Mouse (Mus musculus) heart, embryonic 14.5 days (tissue): ENCODE results near the gene Mylk2. TPM values are rescaled to one million over a fixed set of nuclear protein-coding genes. Genes with fewer than 3 reads are reported as not detected.
A peak's percentile ranks its signal among the peaks of the same experiment; 100 is the strongest.

ENCODE experiments used
- ATAC-seq: fragments of 200-750 bp; cut with Nextera tagmentation; 2 replicates; pipeline ENCODE4 v1.8.0; 2017; ENCODE audit warnings: low read depth, moderate TSS enrichment; ENCODE audit not compliant: insufficient number of reproducible peaks, insufficient read depth, low FRiP score
- H3K27ac ChIP-seq, 2 experiments: fragments of 200-500 bp in 1 of 2; fragments of 300-500 bp in 1 of 2; sonication (generic) in 1 of 2; replicated peaks in 1 of 2; 2 replicates each; pipeline ENCODE4 v1.5.1; 2012 to 2014; ENCODE audit warnings: low read depth in 2 of 2, low read length in 2 of 2, control low read depth in 1 of 2, mild to moderate bottlenecking in 1 of 2, mixed read lengths in 1 of 2; ENCODE audit not compliant: control insufficient read depth in 1 of 2, insufficient read depth in 1 of 2
- H3K27me3 ChIP-seq: fragments of 300-500 bp; sonication (generic); 2 replicates; pipeline ENCODE4 v1.6.1; 2014; ENCODE audit warnings: mild to moderate bottlenecking, low read length, control low read depth; ENCODE audit not compliant: control insufficient read depth, insufficient read depth
- H3K36me3 ChIP-seq: fragments of 300-500 bp; sonication (generic); 2 replicates; pipeline ENCODE4 v1.6.1; 2014; ENCODE audit warnings: mild to moderate bottlenecking, control low read depth, low read length, mixed read lengths; ENCODE audit not compliant: control insufficient read depth, insufficient read depth
- H3K4me1 ChIP-seq, 2 experiments: fragments of 200-500 bp in 1 of 2; fragments of 300-500 bp in 1 of 2; sonication (generic) in 1 of 2; 2 replicates each; pipeline ENCODE4 v1.6.1; 2012 to 2014; ENCODE audit warnings: low read length in 2 of 2, control low read depth in 1 of 2, mixed read lengths in 1 of 2; ENCODE audit not compliant: control insufficient read depth in 2 of 2, insufficient read depth in 2 of 2
- H3K4me2 ChIP-seq: fragments of 300-500 bp; sonication (generic); 2 replicates; pipeline ENCODE4 v1.6.1; 2014; ENCODE audit warnings: mild to moderate bottlenecking, low read length
- H3K4me3 ChIP-seq, 2 experiments: fragments of 200-500 bp in 1 of 2; fragments of 300-500 bp in 1 of 2; sonication (generic) in 1 of 2; 2 replicates each; pipeline ENCODE4 v1.5.1; 2012 to 2014; ENCODE audit warnings: low read length in 2 of 2, mild to moderate bottlenecking in 2 of 2, control low read depth in 1 of 2, low read depth in 1 of 2, moderate library complexity in 1 of 2; ENCODE audit not compliant: control insufficient read depth in 1 of 2, insufficient read depth in 1 of 2
- H3K9ac ChIP-seq: fragments of 300-500 bp; sonication (generic); 2 replicates; pipeline ENCODE4 v1.6.1; 2014; ENCODE audit warnings: mild to moderate bottlenecking, low read length
- H3K9me3 ChIP-seq: fragments of 300-500 bp; sonication (generic); 2 replicates; pipeline ENCODE4 v1.6.1; 2016; ENCODE audit warnings: low read length, control low read depth; ENCODE audit not compliant: control insufficient read depth
- WGBS: fragments of 180-500 bp; shearing (Covaris S2); extraction: QIAGEN DNeasy Blood & Tissue Kit; methylation state at CpG from one replicate; pipeline ENCODE4 v1.1.7; 2014; 5-methylcytosine and 5-hydroxymethylcytosine counted together
- polyA plus RNA-seq: library from polyadenylated mRNA; unstranded; fragments of >200 nt; fragmentation: Nextera tagmentation; extraction: Ambion mirVana; gene quantifications from 2 replicates; pipeline ENCODE4 v1.2.1, GENCODE M21; 2014

Mylk2 gene
- polyA plus RNA-seq, 1 experiment from 2014 or later = not detected

GRCm38 (mm10) chr2:152931456-152932160, 20.5 kb downstream of the Mylk2 start:
- 52% methylated on average over 10 of the region's 12 CpGs for WGBS

GRCm38 (mm10) chr2:152933048-152933447, 21.9 kb downstream of the Mylk2 start, which contains the start of gene Foxs1:
Gene Foxs1, minus strand, starts transcription at chr2:152933208.
- WGBS = 7% methylated on average over 9 of the region's 9 CpGs
- ATAC-seq = peak; percentile 43; the same call in 1 of the 2 replicates
- Histone ChIP-seq H3K9ac (peak within 1 kb of the TSS; percentile 50; the same call in 1 of the 2 replicates), H3K4me2 (peak within 1 kb of the TSS; percentile 39; the same call in 1 of the 2 replicates), H3K27me3 (peaks cover 19% of the 10 kb centered on the region), H3K9me3 (no peaks in the 10 kb centered on the region), H3K27ac (peak within 1 kb of the TSS in 1 of 2 experiments; percentile 53; a peak in 2 of 4 replicates), H3K4me1 (peaks cover 12 to 20% of the 10 kb centered on the region in 2 experiments), H3K4me3 (peak within 1 kb of the TSS; percentile 6 to 16; a peak in 2 of 4 replicates), H3K36me3 (no peaks in the 10 kb centered on the region)

More at GRCm38 (mm10) chr2:152931456-152932160, 20.5 kb downstream of the Mylk2 start:
- peaks cover 22 to 23% of the 10 kb centered on the region in 2 experiments for H3K4me1 ChIP-seq
- H3K36me3 ChIP-seq = no peaks in the 10 kb centered on the region
- no peaks in the 10 kb centered on the region for H3K9me3 ChIP-seq
- H3K9ac ChIP-seq = peak overlapping the region; percentile 50; the same call in 1 of the 2 replicates
- H3K27me3 ChIP-seq = peaks cover 15% of the 10 kb centered on the region
- H3K4me2 ChIP-seq = peak overlapping the region; percentile 39; the same call in 1 of the 2 replicates
- ATAC-seq = no peak
- peak overlapping the region; percentile 8 to 70; a peak in 2 of 4 replicates for H3K27ac ChIP-seq
- H3K4me3 ChIP-seq = peak overlapping the region; percentile 6 to 16; a peak in 3 of 4 replicates

- peak overlapping the region in 1 of 2 experiments; percentile 34; a peak in 1 of 4 replicates for H3K27ac ChIP-seq
- ATAC-seq = no peak
- H3K9ac ChIP-seq = no peak overlapping the region
- 36% methylated on average over 5 of the region's 5 CpGs for WGBS
- H3K4me1 ChIP-seq = peaks cover 11 to 15% of the 10 kb centered on the region in 2 experiments
- H3K4me3 ChIP-seq = no peak overlapping the region
- peaks cover 23% of the 10 kb centered on the region for H3K27me3 ChIP-seq
- no peaks in the 10 kb centered on the region for H3K9me3 ChIP-seq
- no peak overlapping the region for H3K4me2 ChIP-seq
- H3K36me3 ChIP-seq = no peaks in the 10 kb centered on the region
These were observed 22.5 kb downstream of the Mylk2 start for GRCm38 (mm10) chr2:152933614-152934013.

- no peak for ATAC-seq
- peaks cover 74% of the 10 kb centered on the region for H3K27me3 ChIP-seq
- 10% methylated on average over 4 of the region's 4 CpGs for WGBS
These were observed 28.7 kb downstream of the Mylk2 start for GRCm38 (mm10) chr2:152939846-152940245.

GRCm38 (mm10) chr2:152941106-152941505, 30.0 kb downstream of the Mylk2 start:
- Histone ChIP-seq H3K4me1 (peaks cover 3 to 13% of the 10 kb centered on the region in 2 experiments; a peak in 3 of 4 replicates), H3K36me3 (no peaks in the 10 kb centered on the region), H3K9ac (no peak overlapping the region), H3K9me3 (no peaks in the 10 kb centered on the region), H3K4me2 (no peak overlapping the region), H3K27me3 (peaks cover 77% of the 10 kb centered on the region), H3K27ac (no peak overlapping the region), H3K4me3 (no peak overlapping the region)
- 73% methylated on average over 6 of the region's 6 CpGs for WGBS
- ATAC-seq = no peak

More at GRCm38 (mm10) chr2:152939846-152940245, 28.7 kb downstream of the Mylk2 start:
- Histone ChIP-seq H3K9me3 (no peaks in the 10 kb centered on the region), H3K9ac (no peak overlapping the region), H3K27ac (no peak overlapping the region), H3K4me3 (no peak overlapping the region), H3K4me2 (no peak overlapping the region), H3K36me3 (no peaks in the 10 kb centered on the region), H3K4me1 (peaks cover 3 to 13% of the 10 kb centered on the region in 2 experiments; a peak in 3 of 4 replicates)

- Histone ChIP-seq H3K4me1 (peaks cover 3 to 13% of the 10 kb centered on the region in 2 experiments; a peak in 3 of 4 replicates), H3K4me3 (no peak overlapping the region), H3K36me3 (no peaks in the 10 kb centered on the region), H3K9ac (no peak overlapping the region), H3K9me3 (no peaks in the 10 kb centered on the region), H3K4me2 (no peak overlapping the region), H3K27me3 (peaks cover 78% of the 10 kb centered on the region), H3K27ac (no peak overlapping the region)
- no peak for ATAC-seq
- 12% methylated on average over 7 of the region's 7 CpGs for WGBS
These were observed 30.6 kb downstream of the Mylk2 start for GRCm38 (mm10) chr2:152941776-152942175.

GRCm38 (mm10) chr2:152942898-152943515, 31.9 kb downstream of the Mylk2 start:
- Histone ChIP-seq H3K4me3 (peak overlapping the region; percentile 43 to 47), H3K36me3 (no peaks in the 10 kb centered on the region), H3K27me3 (peaks cover 86% of the 10 kb centered on the region), H3K9me3 (no peaks in the 10 kb centered on the region), H3K4me1 (peaks cover 3 to 13% of the 10 kb centered on the region in 2 experiments; a peak in 3 of 4 replicates), H3K9ac (peak overlapping the region; percentile 62), H3K27ac (no peak overlapping the region), H3K4me2 (peak overlapping the region; percentile 92)
- WGBS = under 1% methylated on average over 62 of the region's 65 CpGs
- ATAC-seq = no peak
